Mouse (Mus musculus) CD8-positive naive resting alpha-beta T cell, adult 2 months (primary cell): Measurements from ENCODE around the gene Tmem51.

ENCODE experiments used
- DNase-seq, 2 experiments: peaks; one replicate each; pipeline ENCODE4 v3.0.0; 2022; ENCODE audit warnings: low read depth in 2 of 2, low spot score in 2 of 2

The Tmem51 gene

GRCm38 (mm10) chr4:142081631-142082283 is 2.3 kb downstream of the Tmem51 start:
- no peak for DNase-seq

DNA sequence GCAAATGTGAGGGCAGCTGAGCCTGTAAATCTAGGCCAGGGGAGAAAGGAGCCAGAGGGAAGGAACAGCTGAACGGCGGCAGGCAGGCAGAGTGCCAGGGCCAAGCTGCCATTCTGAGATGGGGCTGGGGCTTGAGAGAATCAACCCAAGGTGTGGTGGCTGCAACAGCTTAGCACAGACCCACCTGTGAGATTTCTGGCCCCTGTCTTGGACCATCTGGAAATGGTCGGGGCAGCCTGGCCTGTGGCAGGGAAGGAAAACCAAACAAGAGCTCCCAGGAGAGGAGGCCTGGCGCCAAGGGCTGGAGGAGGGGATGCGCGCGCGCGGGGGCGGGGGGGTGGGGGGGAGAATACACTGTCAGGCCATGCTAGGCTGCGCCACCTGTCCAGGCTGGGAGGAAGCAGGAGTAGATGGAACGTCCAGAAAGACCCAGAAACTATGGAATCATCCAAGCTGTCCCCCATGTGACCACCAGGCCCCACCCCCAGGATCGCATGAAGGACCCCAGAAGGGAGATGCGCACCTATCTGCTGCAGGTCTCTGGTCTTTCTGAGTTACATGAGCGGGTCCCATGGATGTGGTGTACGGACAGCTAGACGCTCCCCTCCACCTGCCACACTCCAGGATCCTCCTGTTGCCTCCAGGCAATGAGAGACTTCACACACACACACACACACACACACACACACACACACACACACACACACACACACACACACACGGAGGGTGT is 3.0 kb downstream of the Tmem51 start:
- no peak for DNase-seq

GRCm38 (mm10) chr4:142080487-142080767 is 3.7 kb downstream of the Tmem51 start:
- DNase-seq: no peak

DNA sequence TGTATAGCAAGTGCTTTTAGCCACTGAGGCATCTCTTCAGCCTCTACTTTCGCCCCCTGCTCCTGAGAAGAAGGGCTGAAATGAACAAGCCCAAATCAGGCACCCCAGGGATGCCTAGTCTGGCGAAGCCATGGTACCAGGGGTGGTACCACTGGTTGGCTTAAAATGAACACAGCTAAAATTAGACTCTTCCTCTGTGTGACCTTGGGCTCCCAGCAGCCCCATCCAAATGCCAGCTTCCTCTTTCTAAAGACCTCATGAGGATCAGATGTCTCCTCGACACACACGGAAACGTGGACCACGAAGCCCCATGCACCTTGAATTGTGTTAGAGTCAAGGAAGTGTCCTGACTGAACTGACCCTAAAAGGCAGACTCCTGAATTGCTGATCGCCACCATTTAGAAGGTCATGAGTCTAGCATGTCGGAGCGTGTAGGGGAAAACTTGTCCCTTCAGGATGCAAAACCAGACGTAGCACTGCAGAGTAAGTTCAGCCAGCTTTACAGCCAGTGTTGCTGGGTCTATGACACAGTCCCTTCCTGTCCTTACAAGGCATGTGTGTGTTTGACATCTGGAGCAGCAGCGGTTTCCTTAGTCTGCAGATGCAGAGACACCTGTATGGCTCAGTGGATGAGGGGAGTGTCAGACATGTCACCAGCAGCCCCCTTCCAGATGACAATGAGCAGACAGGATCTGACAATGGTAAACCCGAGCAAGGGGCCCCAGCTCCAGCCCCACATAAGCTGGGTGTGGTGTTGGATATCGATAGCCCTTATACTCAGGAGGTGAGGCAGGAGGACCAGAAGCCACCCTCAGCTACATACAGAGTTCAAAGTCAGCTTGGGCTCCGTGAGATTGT is 4.2 kb downstream of the Tmem51 start:
- DNase-seq: no peak

DNA sequence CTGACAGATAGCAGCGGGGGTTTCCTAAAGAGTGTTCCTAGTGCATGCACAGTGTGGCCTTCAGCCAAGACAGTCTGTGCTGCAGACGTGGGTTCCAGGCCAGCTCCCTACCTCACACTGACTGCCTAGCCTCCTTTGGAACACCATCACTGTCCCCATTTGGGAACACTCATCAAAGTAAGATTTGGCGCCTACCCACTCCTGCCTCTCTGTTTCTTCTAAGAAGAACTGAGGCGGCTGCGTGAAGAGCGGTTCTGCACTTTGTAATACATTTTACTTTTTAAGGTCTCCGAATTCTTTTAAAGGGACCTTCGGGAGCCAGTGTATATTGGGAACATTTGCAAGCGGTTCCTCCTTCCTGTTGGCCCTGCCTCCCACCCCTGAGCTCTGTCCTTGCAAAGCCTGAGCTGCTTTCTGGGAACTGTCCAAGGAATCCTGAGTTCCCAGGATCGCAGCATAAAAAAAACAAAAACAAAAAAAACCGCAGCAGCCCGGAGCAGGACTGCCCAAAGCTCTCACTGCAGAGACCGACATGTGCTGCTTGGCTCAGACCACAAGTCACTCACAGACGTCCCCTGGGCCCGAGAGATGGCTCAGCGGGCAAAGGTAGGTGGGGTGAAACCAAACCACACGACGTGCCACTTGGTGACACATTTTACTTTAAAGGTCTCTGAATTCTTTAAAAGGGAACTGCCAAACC is 6.4 kb downstream of the Tmem51 start:
- no peak for DNase-seq

- DNase-seq: no peak
Measured at GRCm38 (mm10) chr4:142076883-142077282, 7.2 kb downstream of the Tmem51 start.

DNA sequence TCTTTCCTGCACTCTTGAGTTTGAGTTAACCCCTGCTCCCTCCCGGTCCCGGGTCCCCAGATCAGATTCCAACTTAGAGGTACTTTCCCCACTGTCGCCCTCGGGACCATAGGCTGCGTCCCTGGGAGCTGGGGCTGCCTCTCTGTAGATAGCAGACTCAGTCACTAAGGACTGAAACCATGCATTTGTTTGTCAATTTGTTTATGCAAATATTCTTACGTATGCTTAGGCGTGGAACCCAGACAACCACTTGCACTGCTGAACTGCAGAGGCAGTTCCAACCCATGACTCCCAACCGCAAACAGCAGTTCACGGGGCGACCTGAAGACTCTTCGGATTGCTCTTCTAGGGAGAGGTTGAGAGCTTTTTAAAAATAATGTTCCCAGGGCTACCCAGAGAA is 8.2 kb downstream of the Tmem51 start:
- DNase-seq: no peak

DNA sequence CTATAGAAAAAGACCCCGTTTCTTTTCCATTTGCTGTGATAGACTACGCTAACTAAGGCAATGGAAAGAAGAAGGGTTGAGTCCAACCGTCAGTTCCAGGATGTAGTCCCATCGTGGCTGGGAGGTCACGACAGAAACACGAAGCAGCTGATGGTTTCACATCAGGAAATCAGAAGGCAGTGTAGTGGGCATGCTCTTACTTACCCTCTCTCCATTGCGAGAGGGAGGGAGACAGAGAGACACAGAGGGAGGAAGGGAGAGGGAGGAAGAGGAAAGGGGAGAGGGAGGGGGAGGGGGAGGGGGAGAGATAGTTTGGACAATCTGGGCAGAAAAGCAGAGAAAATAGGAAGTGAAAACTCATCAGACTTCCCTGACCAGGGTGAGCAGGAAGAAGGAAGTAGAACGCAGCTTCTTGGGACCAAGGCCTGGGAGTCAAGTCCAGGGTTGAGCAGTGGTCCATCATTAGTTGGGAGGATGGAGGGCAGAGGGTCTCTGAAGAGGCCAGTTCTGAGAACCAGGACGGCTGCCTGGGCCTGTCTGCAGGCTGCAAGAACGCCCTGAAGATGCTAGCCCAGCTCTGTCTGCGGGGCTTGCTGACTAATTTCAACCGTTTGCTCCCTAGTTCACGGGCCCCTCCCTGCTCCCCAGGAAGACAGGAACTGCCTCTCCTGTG is 9.9 kb downstream of the Tmem51 start:
- DNase-seq: no peak

DNA sequence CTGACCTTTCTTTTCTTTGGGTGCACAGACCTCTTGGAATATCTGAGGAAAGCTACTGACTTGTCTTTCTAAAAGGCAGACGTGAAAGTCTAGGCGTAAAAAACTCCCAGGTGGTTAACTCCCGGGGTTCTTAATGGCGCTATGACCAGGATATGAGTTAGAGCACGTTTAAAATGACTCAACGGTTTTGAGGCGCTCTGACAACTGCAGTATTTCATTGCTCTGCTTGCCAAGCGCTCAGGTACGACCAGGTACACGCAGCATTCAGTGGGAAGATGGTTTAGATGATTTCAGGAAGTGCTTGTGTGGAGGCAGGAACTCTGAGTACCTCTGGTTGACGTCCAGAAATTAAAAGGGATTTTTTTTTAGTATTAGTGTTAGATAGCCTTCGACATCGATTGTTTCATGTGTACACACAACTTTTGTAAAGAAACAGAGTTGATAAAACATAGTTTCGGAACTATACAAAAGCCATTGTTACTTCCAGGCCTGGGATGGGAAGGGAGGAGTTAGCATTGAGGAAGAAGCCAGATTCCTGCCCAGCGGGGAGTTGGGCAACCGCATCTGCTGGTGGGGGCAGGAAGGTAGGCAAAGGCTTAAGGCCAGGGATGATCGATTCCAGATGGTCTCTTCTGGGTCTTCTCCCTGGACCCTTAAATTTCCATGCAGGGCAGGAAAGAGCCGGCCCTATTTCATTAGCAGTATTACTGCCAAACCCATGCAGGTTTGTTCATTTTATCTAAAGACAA is 12.7 kb downstream of the Tmem51 start:
- DNase-seq: no peak

DNA sequence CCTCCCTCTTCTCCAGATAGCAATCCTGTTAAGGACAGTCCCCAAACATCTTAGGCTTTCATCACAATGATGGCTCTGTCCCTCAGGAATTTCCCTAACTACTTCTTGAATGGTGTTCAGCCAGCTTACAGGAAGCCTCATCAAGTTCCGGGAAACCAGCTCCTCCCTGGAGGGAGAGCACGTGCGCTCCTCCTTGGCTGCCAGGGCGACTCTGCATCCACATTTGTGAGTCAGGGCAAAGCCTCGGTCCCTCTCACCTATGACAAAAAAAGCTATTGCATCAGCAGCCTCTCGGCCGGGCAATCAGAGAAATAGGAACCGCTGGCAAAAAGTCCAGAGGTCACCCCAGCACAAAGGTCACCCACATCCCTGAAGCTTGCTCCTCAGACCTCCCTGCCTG is 13.3 kb downstream of the Tmem51 start:
- DNase-seq: no peak

DNA sequence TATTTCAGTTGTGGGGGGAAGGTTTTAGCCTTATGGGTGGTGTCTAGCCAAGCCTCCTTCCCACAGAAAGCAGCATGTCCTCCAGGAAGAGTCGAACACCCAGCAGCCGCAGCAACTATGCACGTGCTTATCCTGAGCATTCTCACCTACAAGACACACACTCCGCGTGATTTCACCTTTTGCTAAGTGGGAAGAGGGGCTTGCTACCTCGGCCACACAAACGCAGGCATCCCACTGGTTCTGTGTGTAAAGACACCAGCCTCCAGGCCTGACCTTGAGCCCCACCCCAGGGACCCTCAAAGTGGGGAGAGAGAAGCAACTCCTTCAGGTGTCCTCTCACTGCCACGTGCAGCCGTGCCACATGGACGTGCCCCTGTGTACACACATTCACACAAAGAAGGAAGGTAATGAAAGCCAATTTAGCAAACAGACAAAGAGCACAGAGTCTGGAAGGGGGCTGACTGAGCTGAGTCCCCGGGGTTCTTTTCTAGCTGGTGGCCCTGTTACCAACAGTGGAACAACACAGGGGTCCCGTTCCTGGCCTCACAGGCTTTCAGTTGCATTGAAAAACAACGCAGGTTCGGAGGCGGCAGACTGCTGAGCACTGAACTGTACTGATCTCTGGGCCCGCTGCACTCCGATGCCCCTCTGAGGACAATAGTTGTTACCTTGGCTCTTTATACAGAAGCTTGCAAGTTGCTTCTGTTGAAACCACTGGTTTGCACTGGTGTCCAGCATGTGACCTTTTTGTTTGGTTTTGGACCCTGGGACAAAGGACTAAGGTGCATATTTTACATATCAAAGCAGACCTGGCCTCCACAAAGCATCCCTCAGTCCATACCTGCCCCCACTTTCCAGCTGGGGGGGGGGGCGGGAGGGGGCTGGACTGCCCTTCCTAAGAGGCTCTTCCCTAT is 14.9 kb downstream of the Tmem51 start:
- DNase-seq: no peak

DNA sequence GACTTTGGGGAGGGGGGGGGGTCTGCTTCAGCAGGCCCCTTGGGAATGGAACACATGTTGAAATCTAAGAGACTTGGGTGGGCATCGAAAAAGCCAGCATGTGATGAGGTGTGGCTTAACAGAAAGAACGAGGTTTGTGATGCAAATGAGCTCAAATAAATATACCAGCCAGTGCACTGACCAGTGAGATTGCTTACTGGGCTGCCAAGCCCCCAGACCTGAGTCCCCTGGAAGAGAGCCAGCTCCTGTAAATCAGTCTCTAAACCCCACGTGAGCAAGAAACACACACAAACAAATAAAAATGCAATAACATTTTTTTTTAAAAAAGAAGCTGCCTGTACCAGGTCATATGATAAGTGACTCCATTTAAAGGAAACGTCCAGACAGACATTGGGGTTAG is 17.5 kb downstream of the Tmem51 start:
- DNase-seq: no peak

- DNase-seq: no peak
Measured at GRCm38 (mm10) chr4:142065835-142066234, 18.3 kb downstream of the Tmem51 start.

- no peak for DNase-seq
Measured at GRCm38 (mm10) chr4:142065270-142065669, 18.8 kb downstream of the Tmem51 start.

GRCm38 (mm10) chr4:142064582-142065228 is 19.4 kb downstream of the Tmem51 start:
- DNase-seq: no peak

DNA sequence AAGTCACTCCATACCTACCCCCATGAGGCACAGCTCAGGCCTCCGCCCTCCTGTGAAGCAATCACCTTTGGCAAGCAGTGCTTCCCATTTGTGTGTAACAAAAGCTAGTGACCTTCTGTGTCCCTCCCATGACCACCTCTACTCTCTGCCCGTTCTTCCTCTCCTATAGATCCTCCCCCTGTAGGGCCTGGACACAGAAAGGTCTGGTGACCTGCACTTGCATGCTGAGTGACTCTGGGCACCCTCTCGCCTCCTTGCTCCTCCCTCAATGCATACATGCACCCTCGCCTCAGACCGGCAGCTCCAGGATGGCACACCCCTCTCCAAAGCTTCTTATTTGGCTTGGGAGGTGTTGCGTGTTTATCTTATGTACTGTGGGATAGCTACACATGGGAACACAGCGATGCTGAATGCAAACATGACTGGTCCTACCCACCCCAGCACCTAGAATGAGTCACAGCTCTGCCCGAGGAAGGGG is 21.0 kb downstream of the Tmem51 start:
- no peak for DNase-seq

DNA sequence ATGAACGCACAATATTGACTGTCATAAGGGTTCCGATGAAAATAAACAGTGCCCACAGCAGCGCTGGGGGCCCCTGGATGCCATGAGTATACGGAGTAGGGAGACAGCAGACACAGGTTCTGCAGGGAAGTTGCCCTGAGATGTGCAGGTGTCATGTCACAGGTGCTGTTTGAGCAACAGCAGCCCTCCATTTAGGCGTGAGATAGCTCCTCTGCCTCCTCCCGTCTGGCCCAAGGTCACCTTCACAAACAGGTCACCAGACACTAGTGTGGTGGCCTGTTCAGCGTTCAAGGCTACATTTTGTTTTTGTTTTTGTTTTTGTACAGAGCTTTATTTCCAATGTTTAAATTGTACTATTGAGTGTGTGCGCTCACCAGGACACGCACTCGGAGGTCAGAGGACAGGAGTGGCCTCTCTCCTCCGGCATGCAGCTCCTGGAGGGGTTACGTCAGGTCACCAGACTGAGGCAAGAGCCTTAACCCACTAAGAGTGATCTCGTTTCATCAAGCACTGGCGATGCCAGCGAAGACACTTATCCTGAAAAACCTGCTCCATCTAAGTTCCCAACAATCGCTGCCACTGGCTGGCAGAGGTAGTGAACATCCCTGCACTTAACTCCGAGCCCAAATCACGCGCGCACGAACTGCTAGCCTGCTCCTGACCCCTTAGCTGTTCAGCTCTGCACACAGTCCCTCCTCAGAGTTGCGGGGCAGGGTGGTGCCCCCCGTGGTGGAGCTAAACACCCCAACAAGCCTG is 22.4 kb downstream of the Tmem51 start:
- no peak for DNase-seq
